Mouse (Mus musculus) embryonic fibroblast, embryonic 13.5 days (primary cell): ENCODE measurements at regions not wholly inside any gene's neighbourhood (a gene's known extent, or its start where the extent isn't known, plus 50 kb on each side); places are given as distances from the start of the nearest gene placed in this dataset.

Experiments
- CTCF ChIP-seq: IDR thresholded peaks from 2 replicates; pipeline ENCODE4 v1.5.1; 2011; ENCODE audit warnings: mild to moderate bottlenecking, control low read depth, low read length, moderate library complexity, borderline replicate concordance; ENCODE audit not compliant: insufficient read depth
- POLR2A ChIP-seq: IDR thresholded peaks from 2 replicates; pipeline ENCODE4 v1.6.1; 2011; ENCODE audit warnings: low read depth, mild to moderate bottlenecking, control low read depth, low read length, moderate library complexity

- no peak for TF ChIP-seq CTCF
- TF ChIP-seq POLR2A = no peak
Observed at GRCm38 (mm10) chr3:9123079-9123478, 486.8 kb downstream of the Zfp704 start.
